Mouse (Mus musculus): ENCODE data around the gene Hus1. TPM values are rescaled to one million over a fixed set of nuclear protein-coding genes. Genes with fewer than 3 reads are reported as not detected.

Hus1 gene
- polyA plus RNA-seq, 1 experiment from 2014 or later, result 10.2 TPM

GRCm38 (mm10) chr11:8958572-8958971 is 52.4 kb downstream of the Hus1 start:
- no peak overlapping the region for H3K9ac ChIP-seq
- ATAC-seq (ENCODE audit: low FRiP score), result no peak
- no peaks in the 10 kb centered on the region for H3K27me3 ChIP-seq (ENCODE audit: control insufficient read depth, insufficient read depth, low read length)
- no peaks in the 10 kb centered on the region for H3K9me3 ChIP-seq (ENCODE audit: control insufficient read depth, low read length)
- DNase-seq (ENCODE audit: low spot score), result peak; percentile 30
- H3K27ac ChIP-seq, result no peak overlapping the region
- H3K4me3 ChIP-seq (replicated peaks; ENCODE audit: low read length), result no peak overlapping the region
- H3K4me2 ChIP-seq (replicated peaks), result no peak overlapping the region
- H3K36me3 ChIP-seq (replicated peaks; ENCODE audit: control insufficient read depth, insufficient read depth), result no peaks in the 10 kb centered on the region
- H3K4me1 ChIP-seq (replicated peaks; ENCODE audit: control insufficient read depth, insufficient read depth, low read length), result no peaks in the 10 kb centered on the region
- WGBS, result 62% methylated on average over 10 of the region's 10 CpGs

- WGBS, result 70% methylated on average over 4 of the region's 4 CpGs
- no peak overlapping the region for H3K27ac ChIP-seq
- H3K4me1 ChIP-seq (replicated peaks; ENCODE audit: control insufficient read depth, insufficient read depth, low read length), result no peaks in the 10 kb centered on the region
- no peak overlapping the region for H3K4me2 ChIP-seq (replicated peaks)
- no peak for ATAC-seq (ENCODE audit: low FRiP score)
- no peaks in the 10 kb centered on the region for H3K36me3 ChIP-seq (replicated peaks; ENCODE audit: control insufficient read depth, insufficient read depth)
- no peaks in the 10 kb centered on the region for H3K9me3 ChIP-seq (ENCODE audit: control insufficient read depth, low read length)
- H3K4me3 ChIP-seq (replicated peaks; ENCODE audit: low read length), result no peak overlapping the region
- DNase-seq (ENCODE audit: low spot score), result no peak
- no peak overlapping the region for H3K9ac ChIP-seq
- no peaks in the 10 kb centered on the region for H3K27me3 ChIP-seq (ENCODE audit: control insufficient read depth, insufficient read depth, low read length)
Measured at GRCm38 (mm10) chr11:8958108-8958507, 52.9 kb downstream of the Hus1 start.

GRCm38 (mm10) chr11:8957023-8957422 is 54.0 kb downstream of the Hus1 start:
- Histone ChIP-seq H3K4me1 (replicated peaks; ENCODE audit: control insufficient read depth, insufficient read depth, low read length) (no peaks in the 10 kb centered on the region), H3K9ac (no peak overlapping the region), H3K9me3 (ENCODE audit: control insufficient read depth, low read length) (no peaks in the 10 kb centered on the region), H3K4me3 (replicated peaks; ENCODE audit: low read length) (no peak overlapping the region), H3K27me3 (ENCODE audit: control insufficient read depth, insufficient read depth, low read length) (no peaks in the 10 kb centered on the region), H3K36me3 (replicated peaks; ENCODE audit: control insufficient read depth, insufficient read depth) (no peaks in the 10 kb centered on the region), H3K4me2 (replicated peaks) (no peak overlapping the region), H3K27ac (no peak overlapping the region)
- WGBS, result 67% methylated on average over 6 of the region's 6 CpGs
- ATAC-seq (ENCODE audit: low FRiP score), result no peak
- DNase-seq (ENCODE audit: low spot score), result no peak

GRCm38 (mm10) chr11:8955678-8956077 is 55.3 kb downstream of the Hus1 start:
- WGBS, result 0% methylated on average over 1 of the region's 1 CpGs
- DNase-seq (ENCODE audit: low spot score) (peak; percentile 72), ATAC-seq (ENCODE audit: low FRiP score) (peak; percentile 35; the same call in 1 of the 2 replicates)
- H3K9me3 ChIP-seq (ENCODE audit: control insufficient read depth, low read length), result no peaks in the 10 kb centered on the region
- H3K4me3 ChIP-seq (replicated peaks; ENCODE audit: low read length), result no peak overlapping the region
- no peaks in the 10 kb centered on the region for H3K36me3 ChIP-seq (replicated peaks; ENCODE audit: control insufficient read depth, insufficient read depth)
- no peak overlapping the region for H3K27ac ChIP-seq
- H3K9ac ChIP-seq, result no peak overlapping the region
- H3K4me2 ChIP-seq (replicated peaks), result no peak overlapping the region
- no peaks in the 10 kb centered on the region for H3K27me3 ChIP-seq (ENCODE audit: control insufficient read depth, insufficient read depth, low read length)
- H3K4me1 ChIP-seq (replicated peaks; ENCODE audit: control insufficient read depth, insufficient read depth, low read length), result no peaks in the 10 kb centered on the region

- Histone ChIP-seq H3K9me3 (ENCODE audit: control insufficient read depth, low read length) (no peaks in the 10 kb centered on the region), H3K36me3 (replicated peaks; ENCODE audit: control insufficient read depth, insufficient read depth) (no peaks in the 10 kb centered on the region), H3K4me2 (replicated peaks) (no peak overlapping the region), H3K9ac (no peak overlapping the region), H3K27ac (no peak overlapping the region), H3K4me3 (replicated peaks; ENCODE audit: low read length) (no peak overlapping the region), H3K4me1 (replicated peaks; ENCODE audit: control insufficient read depth, insufficient read depth, low read length) (no peaks in the 10 kb centered on the region), H3K27me3 (ENCODE audit: control insufficient read depth, insufficient read depth, low read length) (no peaks in the 10 kb centered on the region)
- DNase-seq (ENCODE audit: low spot score) (peak; percentile 67), ATAC-seq (ENCODE audit: low FRiP score) (peak; percentile 32; the same call in 1 of the 2 replicates)
- 72% methylated on average over 6 of the region's 6 CpGs for WGBS
Measured at GRCm38 (mm10) chr11:8949765-8950430, 61.1 kb downstream of the Hus1 start.

- Histone ChIP-seq H3K4me1 (replicated peaks; ENCODE audit: control insufficient read depth, insufficient read depth, low read length) (no peaks in the 10 kb centered on the region), H3K27ac (no peak overlapping the region)
Measured at GRCm38 (mm10) chr11:8948871-8949270, 62.1 kb downstream of the Hus1 start.

GRCm38 (mm10) chr11:8944114-8944513 is 66.9 kb downstream of the Hus1 start:
- Histone ChIP-seq H3K9me3 (ENCODE audit: control insufficient read depth, low read length) (no peaks in the 10 kb centered on the region), H3K36me3 (replicated peaks; ENCODE audit: control insufficient read depth, insufficient read depth) (no peaks in the 10 kb centered on the region), H3K4me3 (replicated peaks; ENCODE audit: low read length) (no peak overlapping the region), H3K9ac (no peak overlapping the region), H3K27ac (no peak overlapping the region), H3K4me2 (replicated peaks) (no peak overlapping the region), H3K4me1 (replicated peaks; ENCODE audit: control insufficient read depth, insufficient read depth, low read length) (no peaks in the 10 kb centered on the region), H3K27me3 (ENCODE audit: control insufficient read depth, insufficient read depth, low read length) (no peaks in the 10 kb centered on the region)
- WGBS, result 78% methylated on average over 4 of the region's 4 CpGs
- DNase-seq (ENCODE audit: low spot score) (no peak), ATAC-seq (ENCODE audit: low FRiP score) (no peak)

More at GRCm38 (mm10) chr11:8948871-8949270, 62.1 kb downstream of the Hus1 start:
- DNase-seq (ENCODE audit: low spot score) (no peak), ATAC-seq (ENCODE audit: low FRiP score) (no peak)
- WGBS, result 74% methylated on average over 3 of the region's 3 CpGs
- no peaks in the 10 kb centered on the region for H3K9me3 ChIP-seq (ENCODE audit: control insufficient read depth, low read length)
- no peak overlapping the region for H3K4me2 ChIP-seq (replicated peaks)
- H3K4me3 ChIP-seq (replicated peaks; ENCODE audit: low read length), result no peak overlapping the region
- no peaks in the 10 kb centered on the region for H3K36me3 ChIP-seq (replicated peaks; ENCODE audit: control insufficient read depth, insufficient read depth)
- no peak overlapping the region for H3K9ac ChIP-seq
- H3K27me3 ChIP-seq (ENCODE audit: control insufficient read depth, insufficient read depth, low read length), result no peaks in the 10 kb centered on the region

Other genes starting within 250 kb of the Hus1 start
- 0.03 and 0.31 TPM in 2 replicates for gene Pkd1l1, start 37.9 kb downstream of the Hus1 start, polyA plus RNA-seq (2014; fragmentation: Nextera tagmentation; extraction: Ambion mirVana)
- 3.0 and 3.1 TPM in 2 replicates for gene Gm11992, start 37.4 kb upstream of the Hus1 start, polyA plus RNA-seq (2014; fragmentation: Nextera tagmentation; extraction: Ambion mirVana)
- 0.23 and 0.33 TPM in 2 replicates for gene Sun3, start 37.8 kb upstream of the Hus1 start, polyA plus RNA-seq (2014; fragmentation: Nextera tagmentation; extraction: Ambion mirVana)
- gene Upp1, start 106.9 kb upstream of the Hus1 start, polyA plus RNA-seq (2014; fragmentation: Nextera tagmentation; extraction: Ambion mirVana), result 5.0 and 5.1 TPM in 2 replicates
- gene Abca13, start 180.8 kb upstream of the Hus1 start, polyA plus RNA-seq (2014; fragmentation: Nextera tagmentation; extraction: Ambion mirVana), result 0.03 and 0.04 TPM in 2 replicates